Mouse (Mus musculus) cerebellum, adult 2 months (tissue): ENCODE measurements around the gene Crp.

Source experiments
- CTCF ChIP-seq: fragments of 200-500 bp; IDR thresholded peaks from 2 replicates; pipeline ENCODE4 v1.5.1; 2011; ENCODE audit warnings: low read depth, mild to moderate bottlenecking, control low read depth, low read length, moderate library complexity, borderline replicate concordance; ENCODE audit not compliant: insufficient read depth
- POLR2A ChIP-seq: fragments of 200-500 bp; IDR thresholded peaks from 2 replicates; pipeline ENCODE4 v1.6.1; 2011; ENCODE audit warnings: low read length, control low read depth, borderline replicate concordance; ENCODE audit not compliant: insufficient read depth

- TF ChIP-seq CTCF = no peak
- no peak for TF ChIP-seq POLR2A
Measured at GRCm38 (mm10) chr1:172704769-172705168, 6.9 kb downstream of the Crp start.
